Mouse (Mus musculus) hindbrain, embryonic 15.5 days (tissue): Measurements from ENCODE around the gene Stoml2. TPM values are rescaled to one million over a fixed set of nuclear protein-coding genes. Genes with fewer than 3 reads are reported as not detected.

Experiments used
- ATAC-seq: fragments of 200-750 bp; cut with Nextera tagmentation; 2 replicates; pipeline ENCODE4 v1.8.0; 2017; ENCODE audit warnings: low read depth, moderate number of reproducible peaks, moderate TSS enrichment; ENCODE audit not compliant: low FRiP score
- H3K27ac ChIP-seq: fragments of 300-500 bp; sonication (generic); replicated peaks from 2 replicates; pipeline ENCODE4 v1.5.1; 2015; ENCODE audit warnings: mild to moderate bottlenecking, inconsistent platforms
- H3K27me3 ChIP-seq: fragments of 300-500 bp; sonication (generic); 2 replicates; pipeline ENCODE4 v1.6.1; 2015; ENCODE audit warnings: control low read depth, inconsistent platforms
- H3K36me3 ChIP-seq: fragments of 300-500 bp; sonication (generic); 2 replicates; pipeline ENCODE4 v1.6.1; 2015; ENCODE audit warnings: control low read depth, inconsistent platforms
- H3K4me1 ChIP-seq: fragments of 300-500 bp; sonication (generic); replicated peaks from 2 replicates; pipeline ENCODE4 v1.6.1; 2015; ENCODE audit warnings: control low read depth, inconsistent platforms
- H3K4me2 ChIP-seq: fragments of 300-500 bp; sonication (generic); 2 replicates; pipeline ENCODE4 v1.6.1; 2015; ENCODE audit warnings: moderate library complexity, mild to moderate bottlenecking, inconsistent platforms
- H3K4me3 ChIP-seq: fragments of 300-500 bp; sonication (generic); 2 replicates; pipeline ENCODE4 v1.5.1; 2015; ENCODE audit warnings: mild to moderate bottlenecking, inconsistent platforms
- H3K9ac ChIP-seq: fragments of 300-500 bp; sonication (generic); 2 replicates; pipeline ENCODE4 v1.6.1; 2015; ENCODE audit warnings: inconsistent platforms
- H3K9me3 ChIP-seq: fragments of 300-500 bp; sonication (generic); 2 replicates; pipeline ENCODE4 v1.6.1; 2016; ENCODE audit warnings: control low read depth, inconsistent platforms
- WGBS: fragments of 180-500 bp; shearing (Covaris S2); methylation state at CpG from one replicate; pipeline ENCODE4 v1.1.7; 2015; 5-methylcytosine and 5-hydroxymethylcytosine counted together
- polyA plus RNA-seq: library from polyadenylated mRNA; unstranded; fragments of >200 nt; fragmentation: Nextera tagmentation; extraction: Ambion mirVana; gene quantifications from 2 replicates; pipeline ENCODE4 v1.2.1, GENCODE M21; 2015

Gene Stoml2
- polyA plus RNA-seq, 1 experiment from 2014 or later: 227 TPM

GRCm38 (mm10) chr4:43035851-43036250, 4.3 kb upstream of the Stoml2 start:
- no peak overlapping the region for H3K27ac ChIP-seq
- H3K9me3 ChIP-seq: no peaks in the 10 kb centered on the region
- H3K27me3 ChIP-seq: no peaks in the 10 kb centered on the region
- peaks cover 43% of the 10 kb centered on the region for H3K4me1 ChIP-seq
- no peak for ATAC-seq
- no peak overlapping the region for H3K4me2 ChIP-seq
- WGBS: 92% methylated on average over 6 of the region's 6 CpGs
- H3K36me3 ChIP-seq: peaks cover 33% of the 10 kb centered on the region
- no peak overlapping the region for H3K4me3 ChIP-seq
- no peak overlapping the region for H3K9ac ChIP-seq

- H3K27ac ChIP-seq: no peak overlapping the region
- 85% methylated on average over 14 of the region's 14 CpGs for WGBS
- H3K4me1 ChIP-seq: peaks cover 39% of the 10 kb centered on the region
- H3K36me3 ChIP-seq: peaks cover 38% of the 10 kb centered on the region
- H3K9me3 ChIP-seq: no peaks in the 10 kb centered on the region
- no peaks in the 10 kb centered on the region for H3K27me3 ChIP-seq
- no peak overlapping the region for H3K4me3 ChIP-seq
- no peak overlapping the region for H3K9ac ChIP-seq
- H3K4me2 ChIP-seq: no peak overlapping the region
- ATAC-seq: no peak
These were observed 2.0 kb upstream of the Stoml2 start for GRCm38 (mm10) chr4:43033481-43033880.

GRCm38 (mm10) chr4:43032501-43032900, 991 bp upstream of the Stoml2 start:
- Histone ChIP-seq H3K36me3 (peaks cover 44% of the 10 kb centered on the region), H3K27me3 (no peaks in the 10 kb centered on the region), H3K4me2 (no peak overlapping the region), H3K9ac (no peak overlapping the region), H3K4me3 (no peak overlapping the region), H3K9me3 (no peaks in the 10 kb centered on the region), H3K27ac (peak overlapping the region; percentile 84; the same call in 1 of the 2 replicates), H3K4me1 (peaks cover 29% of the 10 kb centered on the region)
- ATAC-seq: no peak
- 100% methylated on average over 1 of the region's 1 CpGs for WGBS

GRCm38 (mm10) chr4:43030780-43031230, 705 bp downstream of the Stoml2 start:
- peak overlapping the region; percentile 83 for H3K4me3 ChIP-seq
- peak overlapping the region; percentile 84 for H3K27ac ChIP-seq
- H3K4me2 ChIP-seq: peak overlapping the region; percentile 71
- WGBS: 2% methylated on average over 28 of the region's 28 CpGs
- peak overlapping the region; percentile 92 for H3K9ac ChIP-seq
- peaks cover 45% of the 10 kb centered on the region for H3K36me3 ChIP-seq
- no peaks in the 10 kb centered on the region for H3K9me3 ChIP-seq
- peak; percentile 65 for ATAC-seq
- H3K4me1 ChIP-seq: peaks cover 24% of the 10 kb centered on the region
- no peaks in the 10 kb centered on the region for H3K27me3 ChIP-seq

GRCm38 (mm10) chr4:43030352-43030751, 1.2 kb downstream of the Stoml2 start:
- Histone ChIP-seq H3K4me3 (peak overlapping the region; percentile 83), H3K9ac (peak overlapping the region; percentile 92), H3K9me3 (no peaks in the 10 kb centered on the region), H3K27me3 (no peaks in the 10 kb centered on the region), H3K36me3 (peaks cover 40% of the 10 kb centered on the region), H3K4me2 (peak overlapping the region; percentile 71), H3K4me1 (peaks cover 24% of the 10 kb centered on the region), H3K27ac (peak overlapping the region; percentile 84)
- no peak for ATAC-seq
- WGBS: 77% methylated on average over 9 of the region's 9 CpGs

GRCm38 (mm10) chr4:43029749-43030148, 1.8 kb downstream of the Stoml2 start:
- Histone ChIP-seq H3K4me2 (no peak overlapping the region; the same call in 1 of the 2 replicates), H3K27me3 (no peaks in the 10 kb centered on the region), H3K9ac (no peak overlapping the region), H3K27ac (no peak overlapping the region), H3K4me3 (no peak overlapping the region), H3K9me3 (no peaks in the 10 kb centered on the region), H3K4me1 (peaks cover 29% of the 10 kb centered on the region), H3K36me3 (peaks cover 35% of the 10 kb centered on the region)
- WGBS: 95% methylated on average over 9 of the region's 9 CpGs
- ATAC-seq: no peak

GRCm38 (mm10) chr4:43029121-43029520, 2.4 kb downstream of the Stoml2 start:
- WGBS: 96% methylated on average over 7 of the region's 7 CpGs
- H3K27ac ChIP-seq: no peak overlapping the region
- H3K4me3 ChIP-seq: no peak overlapping the region
- peaks cover 29% of the 10 kb centered on the region for H3K36me3 ChIP-seq
- H3K9me3 ChIP-seq: no peaks in the 10 kb centered on the region
- no peaks in the 10 kb centered on the region for H3K27me3 ChIP-seq
- no peak overlapping the region for H3K9ac ChIP-seq
- H3K4me2 ChIP-seq: no peak overlapping the region
- no peak for ATAC-seq
- peaks cover 35% of the 10 kb centered on the region for H3K4me1 ChIP-seq

- peaks cover 26% of the 10 kb centered on the region for H3K4me1 ChIP-seq
- no peaks in the 10 kb centered on the region for H3K9me3 ChIP-seq
- WGBS: 7% methylated on average over 42 of the region's 42 CpGs
- no peaks in the 10 kb centered on the region for H3K27me3 ChIP-seq
- H3K36me3 ChIP-seq: peaks cover 45% of the 10 kb centered on the region
- ATAC-seq: peak; percentile 95
- H3K9ac ChIP-seq: peak within 1 kb of the TSS; percentile 51
- H3K27ac ChIP-seq: peak within 1 kb of the TSS; percentile 92
- H3K4me3 ChIP-seq: peak within 1 kb of the TSS; percentile 54
- H3K4me2 ChIP-seq: peak within 1 kb of the TSS; percentile 85
These were observed 6.2 kb downstream of the Stoml2 start, which contains the start of gene Pigo for GRCm38 (mm10) chr4:43025084-43025960. TSS of gene Pigo (minus strand) at chr4:43025819.

GRCm38 (mm10) chr4:43024673-43025072, 6.8 kb downstream of the Stoml2 start:
- WGBS: 76% methylated on average over 14 of the region's 14 CpGs
- ATAC-seq: no peak
- H3K9ac ChIP-seq: peak overlapping the region; percentile 51
- H3K4me1 ChIP-seq: peaks cover 19% of the 10 kb centered on the region
- no peaks in the 10 kb centered on the region for H3K27me3 ChIP-seq
- H3K36me3 ChIP-seq: peaks cover 47% of the 10 kb centered on the region
- peak overlapping the region; percentile 54 for H3K4me3 ChIP-seq
- peak overlapping the region; percentile 85 for H3K4me2 ChIP-seq
- H3K9me3 ChIP-seq: no peaks in the 10 kb centered on the region
- H3K27ac ChIP-seq: peak overlapping the region; percentile 92

GRCm38 (mm10) chr4:43021341-43021740, 10.2 kb downstream of the Stoml2 start:
- Histone ChIP-seq H3K9me3 (no peaks in the 10 kb centered on the region), H3K9ac (no peak overlapping the region), H3K4me3 (no peak overlapping the region), H3K4me2 (no peak overlapping the region), H3K36me3 (peaks cover 51% of the 10 kb centered on the region), H3K4me1 (peaks cover 16% of the 10 kb centered on the region), H3K27me3 (no peaks in the 10 kb centered on the region), H3K27ac (no peak overlapping the region)
- 74% methylated on average over 17 of the region's 17 CpGs for WGBS
- no peak for ATAC-seq

GRCm38 (mm10) chr4:43020876-43021275, 10.6 kb downstream of the Stoml2 start:
- no peak for ATAC-seq
- WGBS: 86% methylated on average over 16 of the region's 16 CpGs
- peaks cover 51% of the 10 kb centered on the region for H3K36me3 ChIP-seq
- no peak overlapping the region for H3K4me3 ChIP-seq
- no peaks in the 10 kb centered on the region for H3K9me3 ChIP-seq
- H3K4me2 ChIP-seq: no peak overlapping the region
- no peak overlapping the region for H3K27ac ChIP-seq
- no peak overlapping the region for H3K9ac ChIP-seq
- H3K4me1 ChIP-seq: peaks cover 16% of the 10 kb centered on the region
- no peaks in the 10 kb centered on the region for H3K27me3 ChIP-seq

GRCm38 (mm10) chr4:43019641-43020465, 11.7 kb downstream of the Stoml2 start:
- H3K9ac ChIP-seq: no peak overlapping the region
- WGBS: 93% methylated on average over 23 of the region's 23 CpGs
- H3K36me3 ChIP-seq: peaks cover 51% of the 10 kb centered on the region
- H3K4me2 ChIP-seq: no peak overlapping the region
- ATAC-seq: no peak
- H3K4me1 ChIP-seq: peaks cover 13% of the 10 kb centered on the region
- H3K27me3 ChIP-seq: no peaks in the 10 kb centered on the region
- H3K9me3 ChIP-seq: no peaks in the 10 kb centered on the region
- no peak overlapping the region for H3K27ac ChIP-seq
- H3K4me3 ChIP-seq: no peak overlapping the region
